Mouse (Mus musculus): ENCODE data around the gene Pde4d.

- TF ChIP-seq CTCF (IDR thresholded peaks at IDR 0.05; ENCODE audit: borderline replicate concordance, insufficient read depth, low read depth, low read length) (no peak), POLR2A (IDR thresholded peaks at IDR 0.05; ENCODE audit: borderline replicate concordance, insufficient read depth, low read length) (no peak)
Measured at GRCm38 (mm10) chr13:109262501-109262900, 812.8 kb downstream of the Pde4d start.
